Mouse (Mus musculus) forebrain, postnatal 0 days (tissue): Measurements from ENCODE around the gene Kazn. TPM values are rescaled to one million over a fixed set of nuclear protein-coding genes. Genes with fewer than 3 reads are reported as not detected.

Experiments
- ATAC-seq: fragments of 200-750 bp; cut with Nextera tagmentation; 2 replicates; pipeline ENCODE4 v1.8.0; 2017; ENCODE audit warnings: mild to moderate bottlenecking, moderate library complexity
- DNase-seq: peaks from one replicate; pipeline ENCODE4 v3.0.0-alpha.2; 2015
- H3K27ac ChIP-seq: fragments of 300-500 bp; sonication (generic); 2 replicates; pipeline ENCODE4 v1.5.1; 2014; ENCODE audit warnings: low read depth, mild to moderate bottlenecking, antibody characterized with exemption, low read length, moderate library complexity, mixed read lengths
- H3K27me3 ChIP-seq: fragments of 300-500 bp; sonication (generic); 2 replicates; pipeline ENCODE4 v1.6.1; 2014; ENCODE audit warnings: mild to moderate bottlenecking, low read length, mixed read lengths; ENCODE audit not compliant: insufficient read depth
- H3K36me3 ChIP-seq: fragments of 300-500 bp; sonication (generic); 2 replicates; pipeline ENCODE4 v1.6.1; 2014; ENCODE audit warnings: mild to moderate bottlenecking, moderate library complexity; ENCODE audit not compliant: insufficient read depth
- H3K4me1 ChIP-seq: fragments of 300-500 bp; sonication (generic); 2 replicates; pipeline ENCODE4 v1.6.1; 2014; ENCODE audit warnings: antibody characterized with exemption; ENCODE audit not compliant: insufficient read depth
- H3K4me2 ChIP-seq: fragments of 300-500 bp; sonication (generic); 2 replicates; pipeline ENCODE4 v1.6.1; 2014; ENCODE audit warnings: low read depth, mild to moderate bottlenecking, moderate library complexity
- H3K4me3 ChIP-seq: fragments of 300-500 bp; sonication (generic); 2 replicates; pipeline ENCODE4 v1.5.1; 2014; ENCODE audit warnings: low read depth, low read length, mixed read lengths
- H3K9ac ChIP-seq: fragments of 300-500 bp; sonication (generic); 2 replicates; pipeline ENCODE4 v1.6.1; 2014; ENCODE audit warnings: mild to moderate bottlenecking
- H3K9me3 ChIP-seq: fragments of 300-500 bp; sonication (generic); 2 replicates; pipeline ENCODE4 v1.6.1; 2016; ENCODE audit warnings: low read length
- CTCF ChIP-seq: sonication (generic); IDR thresholded peaks from 2 replicates; pipeline ENCODE4 v1.5.1; 2016; ENCODE audit warnings: antibody characterized with exemption, control low read depth, low read depth
- WGBS: fragments of 180-500 bp; shearing (Covaris S2); extraction: QIAGEN DNeasy Blood & Tissue Kit; methylation state at CpG from one replicate; pipeline ENCODE4 v1.1.7; 2014; 5-methylcytosine and 5-hydroxymethylcytosine counted together
- polyA plus RNA-seq: library from polyadenylated mRNA; unstranded; fragments of >200 nt; fragmentation: Nextera tagmentation; extraction: Ambion mirVana; gene quantifications from 2 replicates; pipeline ENCODE4 v1.2.1, GENCODE M21; 2015
- total RNA-seq: library from RNA; depleted of rRNA; stranded (reverse); fragments of >200 nt; gene quantifications from 2 replicates; pipeline ENCODE4 v1.2.3, GENCODE M21; 2014

The Kazn gene
- total and polyA plus RNA-seq, 2 experiments from 2014 or later, result 18.7 to 56.4 TPM

DNA sequence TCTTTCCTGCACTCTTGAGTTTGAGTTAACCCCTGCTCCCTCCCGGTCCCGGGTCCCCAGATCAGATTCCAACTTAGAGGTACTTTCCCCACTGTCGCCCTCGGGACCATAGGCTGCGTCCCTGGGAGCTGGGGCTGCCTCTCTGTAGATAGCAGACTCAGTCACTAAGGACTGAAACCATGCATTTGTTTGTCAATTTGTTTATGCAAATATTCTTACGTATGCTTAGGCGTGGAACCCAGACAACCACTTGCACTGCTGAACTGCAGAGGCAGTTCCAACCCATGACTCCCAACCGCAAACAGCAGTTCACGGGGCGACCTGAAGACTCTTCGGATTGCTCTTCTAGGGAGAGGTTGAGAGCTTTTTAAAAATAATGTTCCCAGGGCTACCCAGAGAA is 163.3 kb downstream of the Kazn start:
- no peaks in the 10 kb centered on the region for H3K9me3 ChIP-seq

GRCm38 (mm10) chr4:142074060-142074732 is 165.0 kb downstream of the Kazn start:
- H3K4me1 ChIP-seq, result no peaks in the 10 kb centered on the region

More for the DNA sequence above, 163.3 kb downstream of the Kazn start:
- no peak for ATAC-seq
- Histone ChIP-seq H3K27ac (no peak overlapping the region), H3K4me1 (no peaks in the 10 kb centered on the region), H3K36me3 (no peaks in the 10 kb centered on the region), H3K27me3 (peaks cover 3% of the 10 kb centered on the region; the same call in 1 of the 2 replicates), H3K4me2 (no peak overlapping the region), H3K9ac (no peak overlapping the region), H3K4me3 (no peak overlapping the region)
- TF ChIP-seq CTCF, result no peak
- DNase-seq, result no peak
- 87% methylated on average over 11 of the region's 11 CpGs for WGBS

DNA sequence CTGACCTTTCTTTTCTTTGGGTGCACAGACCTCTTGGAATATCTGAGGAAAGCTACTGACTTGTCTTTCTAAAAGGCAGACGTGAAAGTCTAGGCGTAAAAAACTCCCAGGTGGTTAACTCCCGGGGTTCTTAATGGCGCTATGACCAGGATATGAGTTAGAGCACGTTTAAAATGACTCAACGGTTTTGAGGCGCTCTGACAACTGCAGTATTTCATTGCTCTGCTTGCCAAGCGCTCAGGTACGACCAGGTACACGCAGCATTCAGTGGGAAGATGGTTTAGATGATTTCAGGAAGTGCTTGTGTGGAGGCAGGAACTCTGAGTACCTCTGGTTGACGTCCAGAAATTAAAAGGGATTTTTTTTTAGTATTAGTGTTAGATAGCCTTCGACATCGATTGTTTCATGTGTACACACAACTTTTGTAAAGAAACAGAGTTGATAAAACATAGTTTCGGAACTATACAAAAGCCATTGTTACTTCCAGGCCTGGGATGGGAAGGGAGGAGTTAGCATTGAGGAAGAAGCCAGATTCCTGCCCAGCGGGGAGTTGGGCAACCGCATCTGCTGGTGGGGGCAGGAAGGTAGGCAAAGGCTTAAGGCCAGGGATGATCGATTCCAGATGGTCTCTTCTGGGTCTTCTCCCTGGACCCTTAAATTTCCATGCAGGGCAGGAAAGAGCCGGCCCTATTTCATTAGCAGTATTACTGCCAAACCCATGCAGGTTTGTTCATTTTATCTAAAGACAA is 167.8 kb downstream of the Kazn start:
- WGBS, result 24% methylated on average over 18 of the region's 18 CpGs
- H3K36me3 ChIP-seq, result no peaks in the 10 kb centered on the region
- no peak for DNase-seq

More at GRCm38 (mm10) chr4:142074060-142074732, 165.0 kb downstream of the Kazn start:
- no peak for ATAC-seq
- TF ChIP-seq CTCF, result no peak
- Histone ChIP-seq H3K4me2 (no peak overlapping the region), H3K36me3 (no peaks in the 10 kb centered on the region), H3K9me3 (no peaks in the 10 kb centered on the region), H3K27ac (no peak overlapping the region), H3K9ac (no peak overlapping the region), H3K27me3 (peaks cover 3% of the 10 kb centered on the region; the same call in 1 of the 2 replicates), H3K4me3 (no peak overlapping the region)
- WGBS, result 69% methylated on average over 13 of the region's 13 CpGs
- no peak for DNase-seq

GRCm38 (mm10) chr4:142070840-142071239 is 168.4 kb downstream of the Kazn start:
- Histone ChIP-seq H3K4me2 (no peak overlapping the region), H3K27ac (no peak overlapping the region), H3K27me3 (peaks cover 3% of the 10 kb centered on the region; the same call in 1 of the 2 replicates), H3K4me3 (no peak overlapping the region), H3K9ac (no peak overlapping the region), H3K36me3 (no peaks in the 10 kb centered on the region), H3K4me1 (no peaks in the 10 kb centered on the region), H3K9me3 (no peaks in the 10 kb centered on the region)
- no peak for TF ChIP-seq CTCF
- no peak for DNase-seq
- no peak for ATAC-seq
- 14% methylated on average over 8 of the region's 8 CpGs for WGBS

More for the DNA sequence above, 167.8 kb downstream of the Kazn start:
- no peak overlapping the region for H3K9ac ChIP-seq
- no peak for ATAC-seq
- no peak overlapping the region for H3K27ac ChIP-seq
- H3K4me2 ChIP-seq, result no peak overlapping the region
- H3K4me3 ChIP-seq, result no peak overlapping the region
- no peaks in the 10 kb centered on the region for H3K4me1 ChIP-seq
- H3K27me3 ChIP-seq, result peaks cover 3% of the 10 kb centered on the region; the same call in 1 of the 2 replicates
- TF ChIP-seq CTCF, result no peak
- H3K9me3 ChIP-seq, result no peaks in the 10 kb centered on the region

DNA sequence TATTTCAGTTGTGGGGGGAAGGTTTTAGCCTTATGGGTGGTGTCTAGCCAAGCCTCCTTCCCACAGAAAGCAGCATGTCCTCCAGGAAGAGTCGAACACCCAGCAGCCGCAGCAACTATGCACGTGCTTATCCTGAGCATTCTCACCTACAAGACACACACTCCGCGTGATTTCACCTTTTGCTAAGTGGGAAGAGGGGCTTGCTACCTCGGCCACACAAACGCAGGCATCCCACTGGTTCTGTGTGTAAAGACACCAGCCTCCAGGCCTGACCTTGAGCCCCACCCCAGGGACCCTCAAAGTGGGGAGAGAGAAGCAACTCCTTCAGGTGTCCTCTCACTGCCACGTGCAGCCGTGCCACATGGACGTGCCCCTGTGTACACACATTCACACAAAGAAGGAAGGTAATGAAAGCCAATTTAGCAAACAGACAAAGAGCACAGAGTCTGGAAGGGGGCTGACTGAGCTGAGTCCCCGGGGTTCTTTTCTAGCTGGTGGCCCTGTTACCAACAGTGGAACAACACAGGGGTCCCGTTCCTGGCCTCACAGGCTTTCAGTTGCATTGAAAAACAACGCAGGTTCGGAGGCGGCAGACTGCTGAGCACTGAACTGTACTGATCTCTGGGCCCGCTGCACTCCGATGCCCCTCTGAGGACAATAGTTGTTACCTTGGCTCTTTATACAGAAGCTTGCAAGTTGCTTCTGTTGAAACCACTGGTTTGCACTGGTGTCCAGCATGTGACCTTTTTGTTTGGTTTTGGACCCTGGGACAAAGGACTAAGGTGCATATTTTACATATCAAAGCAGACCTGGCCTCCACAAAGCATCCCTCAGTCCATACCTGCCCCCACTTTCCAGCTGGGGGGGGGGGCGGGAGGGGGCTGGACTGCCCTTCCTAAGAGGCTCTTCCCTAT is 170.0 kb downstream of the Kazn start:
- ATAC-seq (no peak), DNase-seq (no peak)
- Histone ChIP-seq H3K4me2 (no peak overlapping the region), H3K9ac (no peak overlapping the region), H3K27ac (no peak overlapping the region), H3K4me3 (no peak overlapping the region), H3K36me3 (no peaks in the 10 kb centered on the region), H3K27me3 (peaks cover 3% of the 10 kb centered on the region; the same call in 1 of the 2 replicates), H3K9me3 (no peaks in the 10 kb centered on the region), H3K4me1 (no peaks in the 10 kb centered on the region)
- WGBS, result 18% methylated on average over 18 of the region's 18 CpGs
- TF ChIP-seq CTCF, result no peak

DNA sequence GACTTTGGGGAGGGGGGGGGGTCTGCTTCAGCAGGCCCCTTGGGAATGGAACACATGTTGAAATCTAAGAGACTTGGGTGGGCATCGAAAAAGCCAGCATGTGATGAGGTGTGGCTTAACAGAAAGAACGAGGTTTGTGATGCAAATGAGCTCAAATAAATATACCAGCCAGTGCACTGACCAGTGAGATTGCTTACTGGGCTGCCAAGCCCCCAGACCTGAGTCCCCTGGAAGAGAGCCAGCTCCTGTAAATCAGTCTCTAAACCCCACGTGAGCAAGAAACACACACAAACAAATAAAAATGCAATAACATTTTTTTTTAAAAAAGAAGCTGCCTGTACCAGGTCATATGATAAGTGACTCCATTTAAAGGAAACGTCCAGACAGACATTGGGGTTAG is 172.6 kb downstream of the Kazn start:
- H3K27me3 ChIP-seq, result no peaks in the 10 kb centered on the region
- no peak overlapping the region for H3K4me3 ChIP-seq
- 18% methylated on average over 4 of the region's 4 CpGs for WGBS
- no peak overlapping the region for H3K4me2 ChIP-seq
- ATAC-seq, result no peak
- no peaks in the 10 kb centered on the region for H3K36me3 ChIP-seq
- no peaks in the 10 kb centered on the region for H3K4me1 ChIP-seq
- no peak overlapping the region for H3K9ac ChIP-seq
- H3K9me3 ChIP-seq, result no peaks in the 10 kb centered on the region
- no peak overlapping the region for H3K27ac ChIP-seq
- DNase-seq, result no peak
- no peak for TF ChIP-seq CTCF
